Mouse (Mus musculus) MEL-GATA-1-ER (cell line): ENCODE results near the gene Slc44a1.

Experiments used
- DNase-seq: peaks from one replicate; pipeline ENCODE4 v3.0.0-alpha.2; 2012; ENCODE audit warnings: low read depth; ENCODE audit errors: extremely low read depth

The Slc44a1 gene

GRCm38 (mm10) chr4:53600462-53600861 is 160.2 kb downstream of the Slc44a1 start:
- peak; percentile 34 for DNase-seq

DNA sequence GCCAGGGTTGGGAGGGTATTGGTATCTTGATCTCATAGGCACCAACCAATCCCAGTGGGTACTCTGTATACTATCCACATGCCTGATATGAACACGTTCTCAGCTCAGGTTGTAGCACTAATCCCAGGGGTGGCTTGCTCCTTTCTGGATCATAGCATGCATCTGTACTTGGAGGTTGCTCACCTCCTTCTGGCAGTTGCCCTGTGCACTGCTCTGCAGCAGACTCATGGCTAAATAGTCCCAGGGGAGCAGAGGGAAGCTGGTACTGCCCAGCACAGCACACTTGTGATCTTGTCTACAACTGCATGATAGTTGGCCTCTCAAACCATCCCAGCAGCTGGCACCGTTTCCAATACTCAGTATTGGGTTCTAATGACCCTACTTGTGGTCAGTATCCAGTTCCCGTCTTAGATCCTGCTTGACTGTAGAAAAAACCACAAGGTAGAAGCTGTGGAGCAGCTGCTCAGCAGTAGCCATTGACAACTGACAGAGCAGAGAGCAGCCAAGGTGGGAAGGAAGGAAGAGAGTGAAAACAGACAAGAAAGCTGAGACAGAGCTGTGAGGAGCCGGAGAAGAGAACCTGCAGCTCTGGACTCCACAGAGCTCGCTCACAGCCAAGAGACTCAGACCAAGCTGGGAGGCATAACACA is 174.5 kb downstream of the Slc44a1 start:
- DNase-seq, result no peak

- DNase-seq, result no peak
Observed at GRCm38 (mm10) chr4:53617968-53618367, 177.8 kb downstream of the Slc44a1 start.

DNA sequence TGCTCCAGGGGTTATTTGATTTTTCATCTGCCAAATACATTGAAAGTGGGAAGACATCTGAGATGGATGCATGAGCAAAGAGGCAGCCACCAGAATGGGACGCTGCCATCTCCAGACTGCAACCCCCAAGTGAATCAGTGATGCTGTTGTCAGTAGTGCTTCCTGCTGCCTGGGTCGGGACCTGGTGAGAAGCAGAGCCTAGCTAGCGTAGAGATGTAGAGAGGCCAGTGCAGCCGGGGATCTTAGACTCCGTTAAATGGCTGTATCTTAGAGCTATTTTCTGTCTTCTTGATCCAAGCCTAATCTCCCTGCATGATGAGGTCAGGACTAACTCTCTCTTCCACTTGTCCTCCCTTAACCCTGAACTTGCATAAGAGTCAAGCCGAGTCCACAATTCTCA is 179.9 kb downstream of the Slc44a1 start:
- no peak for DNase-seq

GRCm38 (mm10) chr4:53621084-53621483 is 180.9 kb downstream of the Slc44a1 start:
- DNase-seq, result no peak

- no peak for DNase-seq
Observed at GRCm38 (mm10) chr4:53621490-53621889, 181.3 kb downstream of the Slc44a1 start.

DNA sequence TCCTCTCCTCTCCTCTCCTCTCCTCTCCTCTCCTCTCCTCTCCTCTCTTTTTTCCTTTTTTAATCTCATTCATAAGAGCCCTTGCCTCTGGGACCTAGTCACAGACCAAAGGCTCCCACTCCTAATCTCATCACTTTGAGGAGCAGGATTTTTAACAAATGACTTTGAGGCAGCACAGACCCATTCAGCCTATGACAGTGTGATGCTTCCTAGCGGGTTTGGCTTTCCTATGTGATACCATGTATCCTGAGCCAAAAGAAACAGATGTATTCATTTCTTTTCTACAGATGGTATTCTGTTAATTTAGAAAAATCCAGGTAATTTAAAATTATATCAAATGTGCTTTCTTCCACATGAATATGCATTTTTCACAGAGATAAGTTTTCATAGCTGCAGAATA is 183.5 kb downstream of the Slc44a1 start:
- DNase-seq, result no peak

GRCm38 (mm10) chr4:53624816-53625215 is 184.6 kb downstream of the Slc44a1 start:
- no peak for DNase-seq

GRCm38 (mm10) chr4:53625263-53625662 is 185.1 kb downstream of the Slc44a1 start:
- DNase-seq, result no peak

GRCm38 (mm10) chr4:53628924-53629323 is 188.7 kb downstream of the Slc44a1 start:
- no peak for DNase-seq

GRCm38 (mm10) chr4:53630963-53631315 is 190.7 kb downstream of the Slc44a1 start:
- DNase-seq, result no peak

- no peak for DNase-seq
Observed at GRCm38 (mm10) chr4:53631316-53632010, 191.2 kb downstream of the Slc44a1 start, which contains the start of gene Fsd1l. Gene Fsd1l (plus strand): TSS chr4:53631471.

DNA sequence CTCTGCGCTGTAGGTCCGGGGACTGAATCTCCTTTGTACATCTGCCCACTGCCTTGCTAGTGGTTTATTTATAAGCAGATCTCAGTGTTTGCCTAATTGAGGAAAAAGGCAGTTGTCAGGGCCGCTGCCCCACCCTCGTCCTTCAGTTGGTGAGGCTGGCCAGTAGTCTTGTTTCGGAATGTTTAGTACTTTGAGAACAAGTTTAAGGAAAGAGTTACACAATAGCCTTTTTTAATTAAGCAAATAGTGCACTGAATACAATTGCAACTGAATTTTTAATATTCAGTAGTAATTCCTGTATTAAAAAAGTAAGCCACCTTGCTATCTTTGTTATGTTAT is 191.8 kb downstream of the Slc44a1 start:
- no peak for DNase-seq

- DNase-seq, result no peak
Observed at GRCm38 (mm10) chr4:53635336-53635735, 195.1 kb downstream of the Slc44a1 start.

GRCm38 (mm10) chr4:53637269-53637909 is 197.2 kb downstream of the Slc44a1 start:
- no peak for DNase-seq

DNA sequence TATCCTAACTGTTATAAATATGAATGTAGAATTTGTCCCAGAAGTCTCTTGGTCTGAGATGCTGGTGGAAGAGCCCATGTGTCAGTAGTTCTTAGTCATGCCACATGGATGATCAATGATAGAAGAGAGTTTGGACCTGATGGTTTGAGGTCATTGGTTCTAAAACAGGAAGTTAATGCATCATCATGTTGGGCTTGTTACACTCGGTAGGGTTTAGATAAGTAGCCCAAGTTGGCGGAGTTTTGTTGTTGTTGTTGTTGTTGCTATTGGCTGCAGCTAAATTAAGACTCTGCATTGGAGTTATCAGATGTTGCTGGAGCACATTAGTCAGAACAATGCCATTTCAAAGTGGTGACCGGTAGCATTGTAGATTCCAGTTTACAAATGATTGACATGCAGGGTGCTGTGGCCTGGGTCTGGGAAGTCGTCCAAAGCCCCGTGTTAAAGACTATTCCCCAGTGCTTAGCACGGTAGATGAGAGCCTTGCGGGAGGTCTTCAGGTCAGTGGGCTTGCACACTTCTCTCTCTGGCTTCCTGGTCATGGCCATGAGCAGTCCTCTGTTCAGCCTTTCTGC is 198.4 kb downstream of the Slc44a1 start:
- DNase-seq, result no peak

DNA sequence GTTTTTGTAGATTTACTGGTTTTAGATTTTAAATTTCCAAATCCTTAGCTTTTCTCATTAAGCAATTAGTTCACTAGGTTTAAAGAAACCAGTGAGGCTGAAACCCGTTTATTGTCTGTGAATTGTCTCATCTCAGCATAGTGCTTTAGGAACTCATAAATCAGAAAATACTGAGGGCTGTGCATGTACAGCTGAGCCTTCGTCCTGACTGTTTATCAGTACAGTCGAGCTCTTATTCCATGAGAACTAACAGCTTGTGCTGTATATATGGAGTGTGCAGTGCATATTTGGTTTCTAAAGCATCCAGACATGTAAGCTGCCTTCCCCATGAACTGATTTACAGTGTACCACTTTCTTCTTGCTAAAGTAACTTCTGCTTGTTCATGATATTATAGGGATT is 217.8 kb downstream of the Slc44a1 start:
- DNase-seq, result no peak

- DNase-seq, result no peak
Observed at GRCm38 (mm10) chr4:53660711-53661110, 220.5 kb downstream of the Slc44a1 start.
